In the genomic region with DNA sequence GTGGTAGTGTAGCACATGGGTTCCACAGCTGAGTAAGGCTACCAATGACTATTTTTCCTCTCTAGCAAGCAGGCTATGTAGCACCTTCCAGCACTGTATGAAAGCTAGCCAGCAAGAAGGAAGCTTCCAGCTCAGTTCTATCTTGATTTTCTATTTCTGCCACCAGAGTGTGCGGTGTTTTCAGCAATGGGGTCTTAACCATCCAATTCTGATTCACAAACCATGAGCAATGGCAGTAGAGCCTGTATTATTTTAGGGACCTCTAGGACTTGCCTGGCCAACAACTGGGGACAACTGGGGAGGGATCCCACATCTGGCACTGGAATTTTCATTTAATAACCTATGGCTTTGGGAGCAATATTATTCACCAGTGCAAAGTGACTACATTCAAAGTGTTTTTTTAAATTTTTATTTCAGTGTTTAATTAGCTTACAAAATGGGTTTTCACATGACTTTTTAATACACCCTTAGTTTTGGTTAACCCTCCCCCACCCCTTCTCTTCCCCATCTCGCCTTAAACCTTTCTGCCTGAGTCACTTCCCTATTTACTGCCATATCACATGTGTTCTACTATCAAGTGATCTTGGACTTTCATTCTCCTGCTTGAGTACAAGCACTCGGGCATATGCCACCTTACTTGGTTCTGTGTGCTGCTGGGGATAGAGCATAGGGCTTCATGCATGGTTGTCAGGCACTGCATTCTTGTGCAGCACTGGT, we compare ENCODE assay signal across 14 mouse cellular contexts. TPM values are rescaled to one million over a fixed set of nuclear protein-coding genes. Genes with fewer than 3 reads are reported as not detected.
A peak's percentile ranks its signal among the peaks of the same experiment; 100 is the strongest.
DNase-seq lines count a peak whose midpoint lies in the region; ATAC-seq and TF ChIP-seq lines count a peak whose summit lies in the region.
"Had no signal": no experiment of that assay in that cellular context is flagged by ENCODE, and none has a peak within 500 bp of the region (broad histone marks: within the 10 kb centered on the region; RNA-seq: fewer than 3 reads in every experiment).

No protein-coding gene starts in this region.

- H3K9ac ChIP-seq in embryonic facial prominence, embryonic 15.5 days, result no peak overlapping the region
- H3K9ac ChIP-seq in kidney, embryonic 16.5 days (replicated peaks; ENCODE audit: low read length), result no peak overlapping the region
- H3K9ac ChIP-seq: forebrain, embryonic 13.5 days; lung, embryonic 15.5 days had no signal

- H3K4me2 ChIP-seq in embryonic facial prominence, embryonic 15.5 days (replicated peaks), result no peak overlapping the region
- no peak overlapping the region for H3K4me2 ChIP-seq in kidney, embryonic 16.5 days (replicated peaks; ENCODE audit: low read depth, low read length)
- H3K4me2 ChIP-seq: forebrain, embryonic 13.5 days; lung, embryonic 15.5 days had no signal

- no peak for TF ChIP-seq POLR2A in spleen, adult 2 months (IDR thresholded peaks at IDR 0.05; ENCODE audit: low read depth, low read length)

- no peak for ATAC-seq in embryonic facial prominence, embryonic 15.5 days (ENCODE audit: insufficient number of reproducible peaks, low FRiP score, low TSS enrichment, low read depth)
- ATAC-seq in megakaryocyte, adult 5-6 weeks (ENCODE audit: poor library complexity, severe bottlenecking), result peak; percentile 83
- ATAC-seq in kidney, embryonic 16.5 days (ENCODE audit: low FRiP score, low TSS enrichment), result no peak
- ATAC-seq: forebrain, embryonic 13.5 days; midbrain, embryonic 16.5 days had no signal

- 36% methylated on average over 3 of the region's 3 CpGs for WGBS in spleen, adult 2 months
- WGBS in embryonic facial prominence, embryonic 15.5 days, result 81% methylated on average over 3 of the region's 3 CpGs
- WGBS in kidney, embryonic 16.5 days, result 69% methylated on average over 3 of the region's 3 CpGs

- no peaks in the 10 kb centered on the region for H3K27me3 ChIP-seq in spleen, adult 2 months (ENCODE audit: control insufficient read depth, insufficient read depth, low read length)
- no peaks in the 10 kb centered on the region for H3K27me3 ChIP-seq in embryonic facial prominence, embryonic 15.5 days
- no peaks in the 10 kb centered on the region for H3K27me3 ChIP-seq in kidney, embryonic 16.5 days (ENCODE audit: insufficient read depth, low read length)
- H3K27me3 ChIP-seq: forebrain, embryonic 13.5 days; lung, embryonic 15.5 days had no signal

- peak overlapping the region; percentile 70 for H3K27ac ChIP-seq in spleen, adult 2 months (ENCODE audit: insufficient read depth, low read length)
- 0 out of 2 replicates have a peak overlapping the region, but pooled peaks have one; percentile 17 for H3K27ac ChIP-seq in embryonic facial prominence, embryonic 15.5 days (replicated peaks)
- no peak overlapping the region for H3K27ac ChIP-seq in kidney, embryonic 16.5 days (ENCODE audit: low read length)
- H3K27ac ChIP-seq: forebrain, embryonic 13.5 days; left cerebral cortex, adult 2 months; lung, embryonic 15.5 days had no signal

- no peaks in the 10 kb centered on the region for H3K36me3 ChIP-seq in spleen, adult 2 months (ENCODE audit: control insufficient read depth, insufficient read depth, low read length)
- no peaks in the 10 kb centered on the region for H3K36me3 ChIP-seq in embryonic facial prominence, embryonic 15.5 days
- no peaks in the 10 kb centered on the region for H3K36me3 ChIP-seq in kidney, embryonic 16.5 days (ENCODE audit: insufficient read depth, low read length)
- H3K36me3 ChIP-seq: lung, embryonic 15.5 days had no signal

- peaks cover 8% of the 10 kb centered on the region; the same call in 1 of the 2 replicates for H3K4me1 ChIP-seq in spleen, adult 2 months (ENCODE audit: control insufficient read depth, insufficient read depth, insufficient read length)
- H3K4me1 ChIP-seq in embryonic facial prominence, embryonic 15.5 days, result peaks cover 17% of the 10 kb centered on the region
- H3K4me1 ChIP-seq in kidney, embryonic 16.5 days (ENCODE audit: insufficient read depth, low read length), result peaks cover 11% of the 10 kb centered on the region

- H3K9me3 ChIP-seq in embryonic facial prominence, embryonic 15.5 days (replicated peaks), result no peaks in the 10 kb centered on the region
- H3K9me3 ChIP-seq in kidney, embryonic 16.5 days (ENCODE audit: low read length), result no peaks in the 10 kb centered on the region
- H3K9me3 ChIP-seq: forebrain, embryonic 13.5 days; lung, embryonic 15.5 days had no signal

- TF ChIP-seq CTCF in spleen, adult 2 months (IDR thresholded peaks at IDR 0.05; ENCODE audit: extremely low read depth, insufficient read depth, insufficient read length, insufficient replicate concordance), result no peak

- DNase-seq in spleen, adult 2 months (ENCODE audit: low read depth in 1 of 2, low spot score in 2 of 2), result no peak
- DNase-seq in spleen, postnatal 4 days (ENCODE audit: low spot score in 2 of 2), result no peak
- no peak for DNase-seq in adrenal gland, postnatal 4 days (ENCODE audit: low spot score in 2 of 2)
- DNase-seq in urinary bladder, postnatal 4 days (ENCODE audit: low spot score in 2 of 2), result no peak
- DNase-seq: cerebellum, adult 11-12 months; heart, postnatal 14 days; kidney, adult 9 months had no signal

- H3K4me3 ChIP-seq in spleen, adult 2 months (ENCODE audit: extremely low read depth, insufficient read depth, insufficient read length), result peak overlapping the region; percentile 43; the same call in 1 of the 2 replicates
- no peak overlapping the region for H3K4me3 ChIP-seq in embryonic facial prominence, embryonic 15.5 days (replicated peaks)
- H3K4me3 ChIP-seq in kidney, embryonic 16.5 days (ENCODE audit: low read length), result no peak overlapping the region
- H3K4me3 ChIP-seq: forebrain, embryonic 13.5 days; left cerebral cortex, adult 2 months; lung, embryonic 15.5 days had no signal

RNA-seq across cellular contexts. Expression of a gene that starts 16.4 kb away (rescaled TPM):
- 68.2 and 77.3 TPM in 2 replicates for polyA plus RNA-seq in spleen, adult 2 months (2012; rRNA removed)
- 116 and 118 TPM in 2 replicates for polyA plus RNA-seq in embryonic facial prominence, embryonic 15.5 days (2015; fragmentation: Nextera tagmentation; extraction: Ambion mirVana)
- total RNA-seq in megakaryocyte, adult 5-6 weeks (2015), result 43.3 and 45.9 TPM in 2 replicates
- total RNA-seq in megakaryocyte, adult 5-6 weeks (2017), result 239 and 253 TPM in 2 replicates
- 100 to 1,000 TPM; 110 to 114 TPM for total RNA-seq in adrenal gland, postnatal 4 days (2021)
- polyA plus RNA-seq in kidney, embryonic 16.5 days (2015; fragmentation: Nextera tagmentation; extraction: Ambion mirVana), result 152 and 154 TPM in 2 replicates

RNA-seq across cellular contexts. Expression of a gene that starts 26.6 kb away (rescaled TPM):
- polyA plus RNA-seq in spleen, adult 2 months (2012; rRNA removed), result 4.1 and 4.9 TPM in 2 replicates
- polyA plus RNA-seq in embryonic facial prominence, embryonic 15.5 days (2015; fragmentation: Nextera tagmentation; extraction: Ambion mirVana), result 10.4 and 11.3 TPM in 2 replicates
- total RNA-seq in megakaryocyte, adult 5-6 weeks (2015), result 9.4 TPM in 2 replicates
- total RNA-seq in megakaryocyte, adult 5-6 weeks (2017), result 6.1 and 8.4 TPM in 2 replicates
- total RNA-seq in adrenal gland, postnatal 4 days (2021), result 10 to 100 TPM; 16.7 to 17.9 TPM
- polyA plus RNA-seq in kidney, embryonic 16.5 days (2015; fragmentation: Nextera tagmentation; extraction: Ambion mirVana), result 9.2 and 9.5 TPM in 2 replicates
